Comparison of ENCODE assay signal across 19 mouse cellular contexts in genomic region chr16:18613301-18613700, GRCm38 (mm10). TPM values are rescaled to one million over a fixed set of nuclear protein-coding genes. Genes with fewer than 3 reads are reported as not detected.
"Had no signal": no experiment of that assay in that cellular context is flagged by ENCODE, and none has a peak within 500 bp of the region (broad histone marks: within the 10 kb centered on the region; RNA-seq: fewer than 3 reads in every experiment).

No protein-coding gene starts in this region.

- H3K4me2 ChIP-seq: kidney, embryonic 15.5 days; limb, embryonic 13.5 days; liver, embryonic 12.5 days; liver, embryonic 15.5 days; lung, embryonic 15.5 days; midbrain, embryonic 11.5 days had no signal

- H3K4me3 ChIP-seq: kidney, embryonic 15.5 days; layer of hippocampus, adult 2 months; left cerebral cortex, adult 2 months; limb, embryonic 13.5 days; liver, embryonic 12.5 days; liver, embryonic 15.5 days; lung, embryonic 15.5 days; megakaryocyte, embryonic 14.5 days had no signal

- H3K36me3 ChIP-seq: kidney, embryonic 15.5 days; limb, embryonic 13.5 days; liver, embryonic 12.5 days; liver, embryonic 15.5 days; lung, embryonic 15.5 days had no signal

- DNase-seq: kidney, adult 2 months; kidney, postnatal 14 days; layer of hippocampus, postnatal 36 days; liver; lung, adult 18-20 months; lung, postnatal 10 days; lung, postnatal 36 days; midbrain, embryonic 14.5 days; thymus, adult 18-20 months; thymus, postnatal 4 days had no signal

- ATAC-seq: liver, embryonic 12.5 days had no signal

- H3K9ac ChIP-seq: kidney, embryonic 15.5 days; limb, embryonic 13.5 days; liver, embryonic 12.5 days; liver, embryonic 15.5 days; lung, embryonic 15.5 days had no signal

- H3K9me3 ChIP-seq: kidney, embryonic 15.5 days; limb, embryonic 13.5 days; liver, embryonic 12.5 days; liver, embryonic 15.5 days; lung, embryonic 15.5 days; megakaryocyte, embryonic 14.5 days had no signal

- H3K27ac ChIP-seq: kidney, embryonic 15.5 days; layer of hippocampus, adult 2 months; left cerebral cortex, adult 2 months; limb, embryonic 13.5 days; liver, embryonic 12.5 days; liver, embryonic 15.5 days; lung, embryonic 15.5 days had no signal

RNA-seq across cellular contexts. Expression of gene Tbx1, which starts 22.8 kb away (rescaled TPM):
- polyA plus RNA-seq: liver, embryonic 12.5 days had no signal
